ENCODE assay signal across 7 mouse cellular contexts in genomic region chr8:84200652-84201544, GRCm38 (mm10). TPM values are rescaled to one million over a fixed set of nuclear protein-coding genes. Genes with fewer than 3 reads are reported as not detected.
DNase-seq lines count a peak whose midpoint lies in the region; ATAC-seq and TF ChIP-seq lines count a peak whose summit lies in the region.

No protein-coding gene starts in this region.

- peaks cover 0 to 7% of the 10 kb centered on the region in 2 experiments; a peak in 1 of 4 replicates for H3K36me3 ChIP-seq in MEL (ENCODE audit: control insufficient read depth in 1 of 2, insufficient read depth in 2 of 2, low read length in 2 of 2)
- H3K36me3 ChIP-seq in intestine, embryonic 15.5 days = no peaks in the 10 kb centered on the region
- no peaks in the 10 kb centered on the region for H3K36me3 ChIP-seq in liver, embryonic 15.5 days (replicated peaks)
- no peaks in the 10 kb centered on the region for H3K36me3 ChIP-seq in neural tube, embryonic 12.5 days

- H3K4me2 ChIP-seq in intestine, embryonic 15.5 days (replicated peaks) = peak overlapping the region; percentile 94
- peak overlapping the region; percentile 75 for H3K4me2 ChIP-seq in liver, embryonic 15.5 days
- H3K4me2 ChIP-seq in neural tube, embryonic 12.5 days (replicated peaks) = peak overlapping the region; percentile 89

- H3K4me3 ChIP-seq in MEL (ENCODE audit: control insufficient read depth in 1 of 2, insufficient read depth in 1 of 2, low read depth in 2 of 2, low read length in 2 of 2) = peak overlapping the region; percentile 60 to 91
- H3K4me3 ChIP-seq in intestine, embryonic 15.5 days (replicated peaks) = peak overlapping the region; percentile 73
- peak overlapping the region; percentile 62 for H3K4me3 ChIP-seq in liver, embryonic 15.5 days (replicated peaks)
- H3K4me3 ChIP-seq in neural tube, embryonic 12.5 days = peak overlapping the region; percentile 48

- peak; percentile 28 to 72; a peak in 3 of 4 replicates for TF ChIP-seq POLR2A in MEL (IDR thresholded peaks at IDR 0.05; ENCODE audit: control insufficient read depth in 1 of 2, insufficient read depth in 1 of 2, low read depth in 1 of 2, low read length in 2 of 2, poor library complexity in 1 of 2)

- peak overlapping the region; percentile 36 for H3K27ac ChIP-seq in MEL (ENCODE audit: control insufficient read depth, low read depth, low read length)
- H3K27ac ChIP-seq in intestine, embryonic 15.5 days = peak overlapping the region; percentile 82
- peak overlapping the region; percentile 62 for H3K27ac ChIP-seq in liver, embryonic 15.5 days (replicated peaks)
- no peak overlapping the region for H3K27ac ChIP-seq in neural tube, embryonic 12.5 days

- H3K79me2 ChIP-seq in MEL (ENCODE audit: control insufficient read depth, insufficient read depth, low read length, poor library complexity) = peaks cover 4% of the 10 kb centered on the region; the same call in 1 of the 2 replicates

- no peaks in the 10 kb centered on the region for H3K9me3 ChIP-seq in MEL (replicated peaks; ENCODE audit: insufficient read depth, low read length)
- H3K9me3 ChIP-seq in intestine, embryonic 15.5 days = no peaks in the 10 kb centered on the region
- no peaks in the 10 kb centered on the region for H3K9me3 ChIP-seq in liver, embryonic 15.5 days (replicated peaks)
- H3K9me3 ChIP-seq in neural tube, embryonic 12.5 days = no peaks in the 10 kb centered on the region

- intact Hi-C loops in gastrocnemius, postnatal 36 days (cut with DNase I) = no loop called here

- no peak for TF ChIP-seq CTCF in MEL (IDR thresholded peaks at IDR 0.05 in 2 of 3, conservative IDR thresholded peaks at IDR 0.05 in 1 of 3; ENCODE audit: control insufficient read depth in 1 of 3, insufficient read depth in 1 of 3, low read depth in 2 of 3, low read length in 3 of 3, poor library complexity in 1 of 3, severe bottlenecking in 1 of 3)

- TF ChIP-seq EP300 in MEL (IDR thresholded peaks at IDR 0.05; ENCODE audit: low read depth in 1 of 2, low read length in 2 of 2) = no peak

- H3K4me1 ChIP-seq in MEL (ENCODE audit: control insufficient read depth in 1 of 2, insufficient read depth in 2 of 2, low read length in 2 of 2) = peaks cover 0 to 35% of the 10 kb centered on the region in 2 experiments
- peaks cover 60% of the 10 kb centered on the region for H3K4me1 ChIP-seq in intestine, embryonic 15.5 days (replicated peaks)
- H3K4me1 ChIP-seq in liver, embryonic 15.5 days (replicated peaks) = peaks cover 71% of the 10 kb centered on the region
- peaks cover 62% of the 10 kb centered on the region for H3K4me1 ChIP-seq in neural tube, embryonic 12.5 days

- H3K27me3 ChIP-seq in MEL (ENCODE audit: control insufficient read depth in 1 of 2, insufficient read depth in 2 of 2, low read length in 2 of 2) = no peaks in the 10 kb centered on the region
- H3K27me3 ChIP-seq in intestine, embryonic 15.5 days (replicated peaks) = no peaks in the 10 kb centered on the region
- peaks cover 50% of the 10 kb centered on the region for H3K27me3 ChIP-seq in liver, embryonic 15.5 days
- H3K27me3 ChIP-seq in neural tube, embryonic 12.5 days (replicated peaks) = no peaks in the 10 kb centered on the region; the same call in 1 of the 2 replicates

- ATAC-seq in intestine, embryonic 15.5 days = peak; percentile 36
- no peak for ATAC-seq in liver, embryonic 15.5 days (ENCODE audit: insufficient read depth)
- ATAC-seq in neural tube, embryonic 12.5 days (ENCODE audit: low FRiP score, low read depth) = no peak

- WGBS in intestine, embryonic 15.5 days = 3% methylated on average over 60 of the region's 70 CpGs
- WGBS in liver, embryonic 15.5 days (ENCODE audit: insufficient replicate concordance) = 3% methylated on average over 68 of the region's 70 CpGs
- WGBS in neural tube, embryonic 12.5 days = 6% methylated on average over 65 of the region's 70 CpGs

- H3K9ac ChIP-seq in MEL (ENCODE audit: control insufficient read depth, low read depth, low read length, poor library complexity, severe bottlenecking) = peak overlapping the region; percentile 76
- peak overlapping the region; percentile 73 for H3K9ac ChIP-seq in intestine, embryonic 15.5 days
- peak overlapping the region; percentile 59 for H3K9ac ChIP-seq in liver, embryonic 15.5 days
- H3K9ac ChIP-seq in neural tube, embryonic 12.5 days = peak overlapping the region; percentile 60

- DNase-seq in MEL (ENCODE audit: low read depth, low spot score) = peak; percentile 58
- peak; percentile 88 to 93 for DNase-seq in adrenal gland, postnatal 36 days
- DNase-seq in gastrocnemius, postnatal 36 days = peak; percentile 81 to 83
- DNase-seq in urinary bladder, postnatal 14 days (ENCODE audit: low spot score) = peak; percentile 85

- TF ChIP-seq RAD21 in MEL (IDR thresholded peaks at IDR 0.05; ENCODE audit: low read depth, low read length) = no peak

TF ChIP-seq in MEL, 35 proteins besides CTCF, POLR2A, EP300 and RAD21:
- 0 out of 2 replicates have a peak, but pooled peaks have one; percentile 9 for TF ChIP-seq SIN3A (IDR thresholded peaks at IDR 0.05; ENCODE audit: low read length)
- peak; percentile 68 for TF ChIP-seq ZMIZ1 (IDR thresholded peaks at IDR 0.05; ENCODE audit: low read depth, low read length)
- 0 out of 2 replicates have a peak, but pooled peaks have one; percentile 53 for TF ChIP-seq MYC (IDR thresholded peaks at IDR 0.05; ENCODE audit: low read depth, low read length)
- TF ChIP-seq NELFE (IDR thresholded peaks at IDR 0.05; ENCODE audit: low read depth, low read length) = peak; percentile 57; the same call in 1 of the 2 replicates
- TF ChIP-seq MAX (IDR thresholded peaks at IDR 0.05; ENCODE audit: low read length) = peak; percentile 62; the same call in 1 of the 2 replicates
- TF ChIP-seq POLR2AphosphoS2 (IDR thresholded peaks at IDR 0.05; ENCODE audit: low read length) = 0 out of 2 replicates have a peak, but pooled peaks have one; percentile 28
- TF ChIP-seq MAFK (IDR thresholded peaks at IDR 0.05; ENCODE audit: borderline replicate concordance, low read depth, low read length) = no peak
- TF ChIP-seq MAZ (IDR thresholded peaks at IDR 0.05; ENCODE audit: low read depth, low read length) = peak; percentile 41; the same call in 1 of the 2 replicates
- peak; percentile 77 for TF ChIP-seq USF1 (IDR thresholded peaks at IDR 0.05; ENCODE audit: low read depth, low read length)
- no peak for TF ChIP-seq CHD1 (IDR thresholded peaks at IDR 0.05; ENCODE audit: low read depth, low read length)

RNA-seq across cellular contexts. Expression of gene Nanos3, which starts 15.9 kb away (rescaled TPM):
- total RNA-seq in MEL (2012; rRNA removed) = 0.56 and 2.0 TPM in 2 replicates
- 1 to 10 TPM in 1 of 2 experiments, not detected in 1; 1.7 TPM for polyA plus RNA-seq in MEL (2012; ENCODE audit: insufficient read depth in 1 of 2, insufficient read length in 2 of 2, low read depth in 1 of 2, low replicate concordance in 2 of 2, missing spikeins in 1 of 2)
- 1 to 10 TPM in 1 of 2 experiments, not detected in 1; 2.3 TPM for total RNA-seq in adrenal gland, postnatal 36 days (2021)
- not detected for total RNA-seq in gastrocnemius, postnatal 36 days (2021)
- 2.5 and 2.9 TPM in 2 replicates for polyA plus RNA-seq in intestine, embryonic 15.5 days (2015; fragmentation: Nextera tagmentation; extraction: Ambion mirVana)
- 0.31 TPM in 2 replicates for polyA plus RNA-seq in liver, embryonic 15.5 days (2015; fragmentation: Nextera tagmentation; extraction: Ambion mirVana)
- polyA plus RNA-seq in neural tube, embryonic 12.5 days (2016; fragmentation: Nextera tagmentation; extraction: Ambion mirVana) = 5.3 and 6.3 TPM in 2 replicates

RNA-seq across cellular contexts. Expression of gene Zswim4, which starts 36.0 kb away (rescaled TPM):
- 3.6 and 4.4 TPM in 2 replicates for total RNA-seq in MEL (2012; rRNA removed)
- polyA plus RNA-seq in MEL (2012; ENCODE audit: insufficient read depth in 1 of 2, insufficient read length in 2 of 2, low read depth in 1 of 2, low replicate concordance in 2 of 2, missing spikeins in 1 of 2) = 1 to 10 TPM in 1 of 2 experiments, not detected in 1; 7.4 TPM
- total RNA-seq in adrenal gland, postnatal 36 days (2021) = 10 to 100 TPM; 40.1 to 47.6 TPM
- 1 to 10 TPM; 7.1 to 8.4 TPM for total RNA-seq in gastrocnemius, postnatal 36 days (2021)
- 9.0 TPM in 2 replicates for polyA plus RNA-seq in intestine, embryonic 15.5 days (2015; fragmentation: Nextera tagmentation; extraction: Ambion mirVana)
- 2.0 and 2.5 TPM in 2 replicates for polyA plus RNA-seq in liver, embryonic 15.5 days (2015; fragmentation: Nextera tagmentation; extraction: Ambion mirVana)
- polyA plus RNA-seq in neural tube, embryonic 12.5 days (2016; fragmentation: Nextera tagmentation; extraction: Ambion mirVana) = 52.8 and 57.9 TPM in 2 replicates

RNA-seq across cellular contexts. Expression of gene D8Ertd738e, which starts 48.6 kb away (rescaled TPM):
- 159 and 164 TPM in 2 replicates for total RNA-seq in MEL (2012; rRNA removed)
- polyA plus RNA-seq in MEL (2012; ENCODE audit: insufficient read depth in 1 of 2, insufficient read length in 2 of 2, low read depth in 1 of 2, low replicate concordance in 2 of 2, missing spikeins in 1 of 2) = 100 to 1,000 TPM in 1 of 2 experiments, not detected in 1; 149 TPM
- 100 to 1,000 TPM; 267 to 283 TPM for total RNA-seq in adrenal gland, postnatal 36 days (2021)
- total RNA-seq in gastrocnemius, postnatal 36 days (2021) = 100 to 1,000 TPM; 166 to 182 TPM
- polyA plus RNA-seq in intestine, embryonic 15.5 days (2015; fragmentation: Nextera tagmentation; extraction: Ambion mirVana) = 292 and 312 TPM in 2 replicates
- polyA plus RNA-seq in liver, embryonic 15.5 days (2015; fragmentation: Nextera tagmentation; extraction: Ambion mirVana) = 176 and 183 TPM in 2 replicates
- 256 and 282 TPM in 2 replicates for polyA plus RNA-seq in neural tube, embryonic 12.5 days (2016; fragmentation: Nextera tagmentation; extraction: Ambion mirVana)

RNA-seq across cellular contexts. Expression of gene 4930432K21Rik, which starts 53.1 kb away (rescaled TPM):
- 1.3 and 2.2 TPM in 2 replicates for total RNA-seq in MEL (2012; rRNA removed)
- polyA plus RNA-seq in MEL (2012; ENCODE audit: insufficient read depth in 1 of 2, insufficient read length in 2 of 2, low read depth in 1 of 2, low replicate concordance in 2 of 2, missing spikeins in 1 of 2) = 1 to 10 TPM in 1 of 2 experiments, not detected in 1; 3.0 TPM
- total RNA-seq in adrenal gland, postnatal 36 days (2021) = under 1 TPM; 0.46 to 0.76 TPM
- total RNA-seq in gastrocnemius, postnatal 36 days (2021) = under 1 TPM in 1 of 2 experiments, not detected in 1; 0.28 TPM
- polyA plus RNA-seq in intestine, embryonic 15.5 days (2015; fragmentation: Nextera tagmentation; extraction: Ambion mirVana) = 0.65 and 0.93 TPM in 2 replicates
- 0.25 and 0.41 TPM in 2 replicates for polyA plus RNA-seq in liver, embryonic 15.5 days (2015; fragmentation: Nextera tagmentation; extraction: Ambion mirVana)
- polyA plus RNA-seq in neural tube, embryonic 12.5 days (2016; fragmentation: Nextera tagmentation; extraction: Ambion mirVana) = 1.9 and 2.0 TPM in 2 replicates

RNA-seq across cellular contexts. Expression of gene Cc2d1a, which starts 53.2 kb away (rescaled TPM):
- total RNA-seq in MEL (2012; rRNA removed) = 7.3 and 9.1 TPM in 2 replicates
- polyA plus RNA-seq in MEL (2012; ENCODE audit: insufficient read depth in 1 of 2, insufficient read length in 2 of 2, low read depth in 1 of 2, low replicate concordance in 2 of 2, missing spikeins in 1 of 2) = 10 to 100 TPM in 1 of 2 experiments, not detected in 1; 18.7 TPM
- total RNA-seq in adrenal gland, postnatal 36 days (2021) = 10 to 100 TPM; 22.6 to 33.9 TPM
- total RNA-seq in gastrocnemius, postnatal 36 days (2021) = 10 to 100 TPM; 15.7 to 16.1 TPM
- polyA plus RNA-seq in intestine, embryonic 15.5 days (2015; fragmentation: Nextera tagmentation; extraction: Ambion mirVana) = 20.7 and 21.7 TPM in 2 replicates
- polyA plus RNA-seq in liver, embryonic 15.5 days (2015; fragmentation: Nextera tagmentation; extraction: Ambion mirVana) = 5.4 and 5.5 TPM in 2 replicates
- polyA plus RNA-seq in neural tube, embryonic 12.5 days (2016; fragmentation: Nextera tagmentation; extraction: Ambion mirVana) = 16.9 and 18.0 TPM in 2 replicates
